Mouse (Mus musculus): ENCODE results near the gene Tmc5.

DNA sequence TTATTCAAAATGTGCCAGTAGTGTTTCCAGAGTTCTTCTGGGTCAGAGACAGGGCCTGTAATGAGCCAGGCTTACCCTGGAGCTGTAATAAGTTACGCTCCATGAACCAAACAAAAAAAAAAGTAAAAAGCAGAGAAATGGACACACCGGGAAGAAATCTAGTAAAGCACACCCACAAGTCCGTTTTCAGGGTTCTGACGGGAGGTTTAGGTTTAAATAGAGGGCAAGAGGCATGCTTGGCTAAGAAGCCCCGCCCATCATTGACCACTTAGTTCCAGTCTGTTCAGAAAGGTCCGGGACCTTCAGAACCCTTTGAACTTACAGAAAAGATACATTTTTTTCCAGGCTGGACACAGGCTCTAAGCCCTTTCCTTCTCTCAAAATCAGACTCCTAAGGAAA, 109.0 kb downstream of the Tmc5 start:
- TF ChIP-seq HCFC1 (IDR thresholded peaks at IDR 0.05; ENCODE audit: borderline replicate concordance, insufficient read depth, low read length) (no peak), ZC3H11A (IDR thresholded peaks at IDR 0.05; ENCODE audit: borderline replicate concordance, low read depth, low read length) (no peak)
